Mouse (Mus musculus) kidney, postnatal 25 days (tissue): ENCODE data around the gene Gm11213.
A peak's percentile ranks its signal among the peaks of the same experiment; 100 is the strongest.

Experiments used
- DNase-seq, 2 experiments: peaks; one replicate each; pipeline ENCODE4 v3.0.0; 2021; ENCODE audit warnings: mixed read lengths in 2 of 2

The Gm11213 gene

GRCm38 (mm10) chr4:63604945-63605344, at the start of gene Gm11213:
Gm11213 (minus strand) TSS chr4:63605261.
- no peak for DNase-seq

DNA sequence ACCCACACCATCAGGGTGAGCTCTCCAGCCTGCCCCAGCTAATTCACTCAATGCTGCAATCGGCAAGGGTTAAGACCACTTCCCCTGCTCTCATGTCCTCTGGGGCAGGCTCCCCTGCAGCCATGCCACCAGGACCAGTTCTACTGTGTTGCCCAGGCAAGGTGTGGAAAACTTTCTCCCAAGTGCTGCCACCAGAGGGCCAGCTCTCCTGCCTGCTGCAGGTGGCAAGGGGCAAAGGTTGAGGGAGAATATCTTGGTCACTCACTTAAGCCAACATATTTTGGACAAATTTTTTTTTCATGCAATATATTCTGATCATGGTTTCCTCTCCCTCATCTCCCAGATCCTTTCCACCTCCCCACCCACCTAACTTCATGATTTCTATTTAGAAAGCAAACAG, 49.3 kb upstream of the Gm11213 start:
- DNase-seq, result peak; percentile 49 to 56

- DNase-seq, result no peak
These were observed 39.1 kb upstream of the Gm11213 start for GRCm38 (mm10) chr4:63643956-63644726.

DNA sequence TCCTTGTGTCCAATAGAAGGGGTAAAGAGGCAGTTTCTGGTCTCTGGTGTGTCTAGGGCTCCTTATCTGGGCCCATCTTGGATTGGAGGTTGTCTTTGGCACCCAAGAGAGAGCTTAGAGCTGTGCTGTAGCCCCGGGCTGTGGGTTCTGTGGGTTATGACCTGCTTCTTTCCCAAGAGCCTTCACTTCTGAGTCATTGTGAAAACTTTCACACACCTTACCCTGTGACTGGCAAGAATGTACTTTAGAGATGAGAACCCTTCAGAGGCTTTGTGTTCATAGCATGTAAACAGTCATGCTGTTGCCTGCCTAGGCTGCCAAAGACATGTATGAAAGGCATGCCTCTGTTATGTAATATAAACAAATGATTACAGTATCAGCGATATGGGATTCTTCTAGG, 34.8 kb upstream of the Gm11213 start:
- no peak for DNase-seq

DNA sequence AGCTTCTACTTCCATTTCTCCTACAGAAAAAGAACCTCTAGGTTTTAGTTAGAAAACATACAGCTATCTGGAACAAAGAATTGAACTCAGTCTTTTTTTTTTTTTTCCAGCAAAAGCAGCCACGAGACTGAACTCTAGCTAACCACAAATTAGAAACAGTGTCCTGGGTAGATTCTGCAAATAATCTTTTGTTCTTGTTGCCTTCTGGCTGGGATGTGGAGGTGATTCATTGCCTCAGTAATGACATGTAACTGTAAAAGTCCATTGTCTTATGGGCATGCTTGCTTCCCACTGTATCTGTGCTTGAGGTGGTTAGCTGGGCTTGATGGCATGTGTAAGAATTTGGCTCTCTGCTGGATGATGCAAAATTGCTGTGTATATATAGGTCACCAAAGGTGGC, 33.5 kb upstream of the Gm11213 start:
- DNase-seq, result no peak

- no peak for DNase-seq
These were observed 28.1 kb upstream of the Gm11213 start for GRCm38 (mm10) chr4:63633181-63633580.

- no peak for DNase-seq
These were observed 22.1 kb upstream of the Gm11213 start for GRCm38 (mm10) chr4:63627111-63627510.

DNA sequence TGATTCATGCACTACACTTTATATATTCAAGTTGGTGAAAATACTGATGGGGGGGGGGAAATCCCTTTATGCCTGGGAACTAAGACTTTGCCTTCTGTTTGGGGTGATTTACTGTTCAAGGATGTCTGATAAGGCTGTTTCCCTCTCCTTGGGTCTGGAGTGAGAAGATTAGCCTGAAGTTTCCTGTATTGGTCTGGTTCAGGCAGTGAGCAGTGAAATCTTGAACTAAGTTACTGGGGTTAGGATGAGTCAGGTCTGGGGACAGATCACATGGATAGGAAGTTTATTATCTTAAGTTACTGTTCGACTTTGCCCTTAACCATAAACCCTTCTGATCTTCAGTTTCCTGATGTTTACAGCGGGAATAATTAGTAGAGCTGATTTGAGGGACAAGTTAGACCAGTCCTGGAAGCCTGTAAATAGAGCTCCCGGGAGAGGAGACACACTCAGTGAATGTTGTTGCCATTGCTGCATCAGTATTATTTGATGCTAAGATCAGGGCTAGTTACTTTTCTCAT, 20.6 kb upstream of the Gm11213 start:
- no peak for DNase-seq

DNA sequence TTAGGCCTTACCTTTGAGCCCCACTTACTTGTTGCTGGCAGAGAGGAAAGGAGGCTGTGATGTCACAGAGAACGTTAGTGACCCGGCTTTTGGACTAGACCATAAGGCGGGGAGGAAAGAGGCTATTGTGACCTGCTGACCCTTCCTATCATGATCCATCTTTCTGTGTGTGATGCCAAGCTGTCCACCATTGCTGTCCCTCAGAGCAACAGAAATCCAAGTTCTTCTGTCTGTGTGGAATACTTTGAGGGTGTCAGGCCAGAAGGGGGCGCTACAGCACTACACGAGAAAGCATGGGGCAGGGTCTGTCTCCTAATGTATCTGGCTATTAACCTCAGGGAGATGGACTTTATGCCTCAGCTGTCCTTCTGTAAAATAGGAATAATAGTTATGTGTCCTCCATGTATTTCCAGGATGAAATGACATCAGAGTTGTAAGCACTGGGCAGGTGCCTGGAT, 17.3 kb upstream of the Gm11213 start, which contains the start of gene Tex48:
Gene Tex48, minus strand, starts transcription at position 51 of the 458 bp plus-strand sequence.
- DNase-seq, result peak in 1 of 2 experiments; percentile 32

- no peak for DNase-seq
These were observed 16.8 kb upstream of the Gm11213 start for GRCm38 (mm10) chr4:63621861-63622260.

DNA sequence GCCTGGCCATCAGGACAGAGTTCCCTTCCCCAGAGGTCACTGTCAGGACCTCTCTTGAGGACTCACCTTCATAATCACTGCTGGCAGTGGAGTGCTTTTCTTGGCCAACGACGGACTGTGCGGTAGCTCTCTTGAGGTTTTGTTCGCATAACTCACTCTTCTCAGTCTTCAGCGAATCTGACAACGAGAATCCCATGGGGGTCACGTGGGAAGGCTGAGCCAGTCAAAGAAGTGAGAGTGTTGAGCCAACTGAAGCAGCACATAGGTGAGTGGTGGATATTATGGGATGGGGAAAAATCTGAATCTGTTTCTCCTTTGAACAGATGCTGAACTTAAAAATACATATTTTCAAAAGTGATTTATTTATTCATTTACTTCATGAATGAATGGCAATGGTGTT, 3.3 kb upstream of the Gm11213 start:
- DNase-seq, result no peak

GRCm38 (mm10) chr4:63605968-63606367, 907 bp upstream of the Gm11213 start:
- DNase-seq, result no peak

DNA sequence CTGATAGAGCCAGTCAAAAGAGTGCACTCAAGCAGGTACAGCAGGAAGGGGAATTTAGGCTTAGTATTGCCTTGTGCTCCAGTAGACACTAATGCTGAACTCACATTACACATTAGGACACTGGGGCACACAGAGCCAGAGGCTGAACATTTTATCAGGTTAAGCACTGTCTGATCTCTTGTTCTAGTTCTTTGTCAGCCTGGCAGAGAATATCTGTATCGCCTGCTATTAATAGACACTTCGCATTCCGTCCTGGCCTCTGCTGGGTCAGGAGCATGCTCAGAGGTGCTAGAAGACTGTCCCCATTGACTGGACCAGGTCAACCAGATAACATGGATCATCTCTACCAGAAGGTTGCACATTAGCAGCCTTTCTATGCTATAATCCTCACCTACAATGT, 484 bp upstream of the Gm11213 start:
- no peak for DNase-seq

DNA sequence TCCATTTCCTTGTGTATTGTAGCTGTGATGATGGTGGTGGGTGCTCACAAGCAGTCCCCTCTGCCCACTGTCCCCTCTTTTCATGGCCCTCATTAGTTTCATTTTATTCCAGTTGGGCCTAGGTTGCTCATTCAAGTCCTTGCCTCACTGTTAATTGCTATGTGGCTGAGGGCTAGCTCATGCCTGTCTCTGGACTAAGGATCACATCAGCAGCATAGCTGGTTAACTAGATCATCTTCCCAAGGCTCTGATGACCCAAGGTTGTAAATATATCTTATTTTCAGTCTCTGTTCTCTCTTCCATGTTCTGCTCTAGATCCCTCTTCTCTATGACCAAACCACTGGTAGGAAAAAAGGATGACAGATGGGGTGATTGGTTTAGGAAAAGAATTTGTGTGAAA, 3.8 kb downstream of the Gm11213 start:
- DNase-seq, result no peak

GRCm38 (mm10) chr4:63600786-63601185, 4.3 kb downstream of the Gm11213 start:
- peak; percentile 41 to 84 for DNase-seq

DNA sequence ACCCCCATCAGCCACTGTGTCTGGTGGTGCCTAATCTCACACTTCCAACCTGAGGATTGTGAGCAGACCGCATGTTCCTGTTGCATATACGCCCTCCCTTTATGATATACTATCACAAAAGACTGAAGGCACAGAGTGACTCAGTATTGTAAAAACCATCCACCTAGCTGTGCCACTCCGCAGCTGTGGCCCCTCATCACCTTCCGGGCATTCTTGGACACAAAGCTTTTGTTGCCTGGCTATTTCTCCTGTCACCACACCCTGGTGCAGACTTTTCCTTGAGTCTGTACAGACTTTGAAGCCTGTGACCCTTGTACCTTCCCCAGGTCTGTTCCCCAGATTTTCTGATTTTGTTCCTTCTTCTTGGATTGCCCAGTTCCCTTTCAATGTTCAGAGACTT, 9.1 kb downstream of the Gm11213 start:
- DNase-seq, result no peak

- DNase-seq, result no peak
These were observed 9.8 kb downstream of the Gm11213 start for GRCm38 (mm10) chr4:63595259-63595658.

GRCm38 (mm10) chr4:63594459-63595110, 10.5 kb downstream of the Gm11213 start:
- no peak for DNase-seq

DNA sequence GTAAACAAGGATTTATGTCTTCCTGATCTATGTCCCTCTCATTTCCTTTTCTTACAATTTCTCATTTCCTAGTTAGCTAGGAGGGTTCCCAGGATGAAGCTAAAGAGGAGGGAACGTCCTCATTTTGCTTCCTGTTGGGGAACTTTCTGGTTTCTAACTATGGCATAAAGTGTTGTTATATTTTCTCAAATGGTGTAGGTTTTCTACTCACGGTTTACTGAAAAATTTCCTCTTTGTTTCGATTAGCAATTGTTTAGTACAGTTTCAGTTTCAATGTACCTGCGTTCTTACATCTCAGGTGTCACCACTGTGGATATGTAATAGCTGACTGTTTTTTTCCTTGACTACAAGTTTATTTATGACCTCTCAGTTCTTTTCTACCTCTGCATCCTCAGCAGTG, 14.5 kb downstream of the Gm11213 start:
- no peak for DNase-seq

DNA sequence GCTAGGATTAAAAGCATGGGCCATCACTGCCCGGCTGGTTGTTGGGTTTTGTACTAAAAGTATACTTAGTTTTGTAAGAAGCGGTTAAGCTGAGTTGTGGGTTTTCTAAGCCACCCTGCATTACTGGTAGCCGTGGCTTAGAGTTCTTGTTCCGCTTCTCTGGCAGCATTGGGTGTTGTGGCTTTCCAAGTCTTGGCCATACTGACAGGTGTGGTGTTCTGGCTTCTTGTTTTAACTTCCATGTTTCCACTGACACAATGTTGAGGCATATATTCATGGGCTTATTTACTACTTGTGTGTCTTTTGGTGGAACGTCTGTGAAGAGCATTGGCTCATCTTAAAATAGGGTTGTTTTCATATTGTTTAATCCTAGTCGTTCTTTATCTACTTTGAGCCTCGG, 15.1 kb downstream of the Gm11213 start:
- no peak for DNase-seq

- DNase-seq, result no peak
These were observed 18.8 kb downstream of the Gm11213 start for GRCm38 (mm10) chr4:63586240-63586639.

DNA sequence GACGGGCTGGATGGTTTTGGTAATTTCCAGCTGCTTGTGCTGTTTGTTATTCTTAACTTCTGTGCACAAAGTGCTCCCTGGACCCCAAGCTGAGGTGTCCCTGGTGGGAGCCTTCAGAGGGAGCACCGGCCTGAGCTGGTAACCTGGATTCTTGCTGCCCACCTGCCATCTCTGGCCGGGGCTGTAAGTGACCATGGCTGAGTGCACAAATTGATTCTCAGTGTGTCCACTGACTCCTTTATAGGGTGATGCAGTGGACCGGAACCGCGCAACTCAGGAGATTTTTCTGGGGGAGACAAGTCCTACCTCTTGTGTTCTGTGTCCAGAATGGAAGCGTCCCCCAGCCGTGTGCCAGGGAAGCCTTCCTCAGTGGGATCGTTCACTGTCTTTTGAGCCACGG, 19.8 kb downstream of the Gm11213 start:
- DNase-seq, result peak in 1 of 2 experiments; percentile 32

GRCm38 (mm10) chr4:63582580-63582979, 22.5 kb downstream of the Gm11213 start:
- DNase-seq, result no peak

GRCm38 (mm10) chr4:63580078-63580477, 25.0 kb downstream of the Gm11213 start:
- DNase-seq, result peak in 1 of 2 experiments; percentile 30
